Mouse (Mus musculus): Measurements from ENCODE around the gene Strc. TPM values are rescaled to one million over a fixed set of nuclear protein-coding genes. Genes with fewer than 3 reads are reported as not detected.

Gene Strc
- polyA plus RNA-seq, 1 experiment = not detected

GRCm38 (mm10) chr2:121396624-121397023 is 9.7 kb upstream of the Strc start:
- Histone ChIP-seq H3K36me3 (ENCODE audit: control insufficient read depth, insufficient read depth) (no peaks in the 10 kb centered on the region), H3ac (ENCODE audit: control insufficient read depth, insufficient read length) (no peak overlapping the region), H3K4me2 (ENCODE audit: low read depth) (no peak overlapping the region), H3K27me3 (ENCODE audit: control insufficient read depth, insufficient read depth, insufficient read length) (no peaks in the 10 kb centered on the region), H3K79me2 (ENCODE audit: control insufficient read depth, insufficient read depth) (no peaks in the 10 kb centered on the region), H3K4me3 (no peak overlapping the region)
- TF ChIP-seq POLR2A (IDR thresholded peaks at IDR 0.05; ENCODE audit: insufficient read length, low read depth) (no peak), MAX (IDR thresholded peaks at IDR 0.05; ENCODE audit: low read depth) (no peak), MYOG (IDR thresholded peaks at IDR 0.05; ENCODE audit: control insufficient read depth in 1 of 3, insufficient read depth in 1 of 3, insufficient read length in 2 of 3, low read depth in 2 of 3) (no peak), E2F4 (IDR thresholded peaks at IDR 0.05; ENCODE audit: insufficient read depth) (no peak), CEBPB (IDR thresholded peaks at IDR 0.05; ENCODE audit: insufficient read depth, poor library complexity, severe bottlenecking) (no peak), REST (IDR thresholded peaks at IDR 0.05; ENCODE audit: insufficient read depth, insufficient read length) (no peak), POLR2AphosphoS2 (IDR thresholded peaks at IDR 0.05; ENCODE audit: insufficient read length, low read depth) (no peak), SRF (IDR thresholded peaks at IDR 0.05; ENCODE audit: control insufficient read depth, insufficient read length, low read depth) (no peak), MYOD1 (IDR thresholded peaks at IDR 0.05; ENCODE audit: control insufficient read depth in 1 of 3, insufficient read length in 2 of 3, low read depth in 2 of 3) (no peak), TCF3 (IDR thresholded peaks at IDR 0.05; ENCODE audit: insufficient read length, low read depth) (no peak), USF1 (IDR thresholded peaks at IDR 0.05; ENCODE audit: low read depth) (no peak), TCF12 (IDR thresholded peaks at IDR 0.05; ENCODE audit: insufficient read depth, poor library complexity, severe bottlenecking) (no peak)

GRCm38 (mm10) chr2:121374766-121375165 is 12.2 kb downstream of the Strc start:
- TF ChIP-seq MYOG (IDR thresholded peaks at IDR 0.05; ENCODE audit: control insufficient read depth in 1 of 3, insufficient read depth in 1 of 3, insufficient read length in 2 of 3, low read depth in 2 of 3) (no peak), POLR2A (IDR thresholded peaks at IDR 0.05; ENCODE audit: insufficient read length, low read depth) (no peak), TCF3 (IDR thresholded peaks at IDR 0.05; ENCODE audit: insufficient read length, low read depth) (no peak), USF1 (IDR thresholded peaks at IDR 0.05; ENCODE audit: low read depth) (no peak), MAX (IDR thresholded peaks at IDR 0.05; ENCODE audit: low read depth) (no peak), E2F4 (IDR thresholded peaks at IDR 0.05; ENCODE audit: insufficient read depth) (no peak), TCF12 (IDR thresholded peaks at IDR 0.05; ENCODE audit: insufficient read depth, poor library complexity, severe bottlenecking) (no peak), MYOD1 (IDR thresholded peaks at IDR 0.05; ENCODE audit: control insufficient read depth in 1 of 3, insufficient read length in 2 of 3, low read depth in 2 of 3) (no peak), POLR2AphosphoS2 (IDR thresholded peaks at IDR 0.05; ENCODE audit: insufficient read length, low read depth) (no peak), REST (IDR thresholded peaks at IDR 0.05; ENCODE audit: insufficient read depth, insufficient read length) (no peak), CEBPB (IDR thresholded peaks at IDR 0.05; ENCODE audit: insufficient read depth, poor library complexity, severe bottlenecking) (no peak), SRF (IDR thresholded peaks at IDR 0.05; ENCODE audit: control insufficient read depth, insufficient read length, low read depth) (no peak)
- H3ac ChIP-seq (ENCODE audit: control insufficient read depth, insufficient read length) = no peak overlapping the region
- no peaks in the 10 kb centered on the region for H3K79me2 ChIP-seq (ENCODE audit: control insufficient read depth, insufficient read depth)
- H3K36me3 ChIP-seq (ENCODE audit: control insufficient read depth, insufficient read depth) = no peaks in the 10 kb centered on the region
- peaks cover 69% of the 10 kb centered on the region for H3K27me3 ChIP-seq (ENCODE audit: control insufficient read depth, insufficient read depth, insufficient read length)
- H3K4me2 ChIP-seq (ENCODE audit: low read depth) = no peak overlapping the region
- no peak overlapping the region for H3K4me3 ChIP-seq

- Histone ChIP-seq H3K4me3 (no peak overlapping the region), H3K4me2 (ENCODE audit: low read depth) (no peak overlapping the region), H3K27me3 (ENCODE audit: control insufficient read depth, insufficient read depth, insufficient read length) (peaks cover 67% of the 10 kb centered on the region), H3ac (ENCODE audit: control insufficient read depth, insufficient read length) (no peak overlapping the region), H3K79me2 (ENCODE audit: control insufficient read depth, insufficient read depth) (no peaks in the 10 kb centered on the region), H3K36me3 (ENCODE audit: control insufficient read depth, insufficient read depth) (no peaks in the 10 kb centered on the region)
- no peak for TF ChIP-seq POLR2AphosphoS2 (IDR thresholded peaks at IDR 0.05; ENCODE audit: insufficient read length, low read depth)
- TF ChIP-seq USF1 (IDR thresholded peaks at IDR 0.05; ENCODE audit: low read depth) = no peak
- TF ChIP-seq MAX (IDR thresholded peaks at IDR 0.05; ENCODE audit: low read depth) = no peak
- TF ChIP-seq MYOD1 (IDR thresholded peaks at IDR 0.05; ENCODE audit: control insufficient read depth in 1 of 3, insufficient read length in 2 of 3, low read depth in 2 of 3) = no peak
- TF ChIP-seq MYOG (IDR thresholded peaks at IDR 0.05; ENCODE audit: control insufficient read depth in 1 of 3, insufficient read depth in 1 of 3, insufficient read length in 2 of 3, low read depth in 2 of 3) = no peak
- no peak for TF ChIP-seq TCF12 (IDR thresholded peaks at IDR 0.05; ENCODE audit: insufficient read depth, poor library complexity, severe bottlenecking)
- no peak for TF ChIP-seq TCF3 (IDR thresholded peaks at IDR 0.05; ENCODE audit: insufficient read length, low read depth)
These were observed 14.7 kb downstream of the Strc start for GRCm38 (mm10) chr2:121372266-121372665.

GRCm38 (mm10) chr2:121370921-121371320 is 16.0 kb downstream of the Strc start:
- TF ChIP-seq TCF3 (IDR thresholded peaks at IDR 0.05; ENCODE audit: insufficient read length, low read depth) (no peak), REST (IDR thresholded peaks at IDR 0.05; ENCODE audit: insufficient read depth, insufficient read length) (no peak), POLR2AphosphoS2 (IDR thresholded peaks at IDR 0.05; ENCODE audit: insufficient read length, low read depth) (no peak), TCF12 (IDR thresholded peaks at IDR 0.05; ENCODE audit: insufficient read depth, poor library complexity, severe bottlenecking) (no peak), MYOD1 (IDR thresholded peaks at IDR 0.05; ENCODE audit: control insufficient read depth in 1 of 3, insufficient read length in 2 of 3, low read depth in 2 of 3) (no peak), POLR2A (IDR thresholded peaks at IDR 0.05; ENCODE audit: insufficient read length, low read depth) (no peak), SRF (IDR thresholded peaks at IDR 0.05; ENCODE audit: control insufficient read depth, insufficient read length, low read depth) (no peak), MYOG (IDR thresholded peaks at IDR 0.05; ENCODE audit: control insufficient read depth in 1 of 3, insufficient read depth in 1 of 3, insufficient read length in 2 of 3, low read depth in 2 of 3) (no peak), USF1 (IDR thresholded peaks at IDR 0.05; ENCODE audit: low read depth) (no peak), CEBPB (IDR thresholded peaks at IDR 0.05; ENCODE audit: insufficient read depth, poor library complexity, severe bottlenecking) (no peak), MAX (IDR thresholded peaks at IDR 0.05; ENCODE audit: low read depth) (no peak), E2F4 (IDR thresholded peaks at IDR 0.05; ENCODE audit: insufficient read depth) (no peak)
- no peaks in the 10 kb centered on the region for H3K79me2 ChIP-seq (ENCODE audit: control insufficient read depth, insufficient read depth)
- no peak overlapping the region for H3K4me3 ChIP-seq
- peaks cover 65% of the 10 kb centered on the region for H3K27me3 ChIP-seq (ENCODE audit: control insufficient read depth, insufficient read depth, insufficient read length)
- H3ac ChIP-seq (ENCODE audit: control insufficient read depth, insufficient read length) = no peak overlapping the region
- H3K36me3 ChIP-seq (ENCODE audit: control insufficient read depth, insufficient read depth) = no peaks in the 10 kb centered on the region
- H3K4me2 ChIP-seq (ENCODE audit: low read depth) = no peak overlapping the region
